Mouse (Mus musculus): ENCODE data around the gene Prkag2. TPM values are rescaled to one million over a fixed set of nuclear protein-coding genes. Genes with fewer than 3 reads are reported as not detected.

The Prkag2 gene
- polyA plus RNA-seq, 1 experiment from 2014 or later, result 65.2 TPM

DNA sequence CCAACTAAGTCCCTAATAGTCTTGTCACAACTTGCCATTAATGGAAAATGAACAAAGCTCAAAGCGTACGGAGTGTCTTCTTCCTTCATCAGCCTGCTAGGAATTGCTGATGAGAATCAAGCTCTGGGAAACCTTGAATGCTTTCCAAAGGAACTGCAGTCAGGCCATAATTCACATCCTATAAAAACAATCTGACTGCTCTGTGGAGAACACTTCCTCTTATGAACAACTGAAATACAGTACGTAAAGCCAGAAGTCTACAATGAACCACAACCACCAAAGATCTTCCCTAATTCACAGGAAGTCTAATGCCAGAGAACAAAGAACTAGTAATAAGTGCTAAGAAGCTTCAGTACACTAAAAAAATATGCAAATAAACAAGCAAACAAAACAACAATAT, 286.5 kb downstream of the Prkag2 start:
- Histone ChIP-seq H3K4me1 (no peaks in the 10 kb centered on the region), H3K27me3 (replicated peaks) (no peaks in the 10 kb centered on the region), H3K36me3 (peaks cover 57% of the 10 kb centered on the region), H3K4me3 (no peak overlapping the region), H3K9me3 (no peaks in the 10 kb centered on the region), H3K4me2 (replicated peaks) (no peak overlapping the region), H3K9ac (no peak overlapping the region), H3K27ac (no peak overlapping the region)
- ATAC-seq (ENCODE audit: low FRiP score, low read depth), result no peak
- 78% methylated on average over 3 of the region's 3 CpGs for WGBS

- Histone ChIP-seq H3K9ac (no peak overlapping the region), H3K27ac (no peak overlapping the region), H3K27me3 (replicated peaks) (no peaks in the 10 kb centered on the region), H3K4me1 (no peaks in the 10 kb centered on the region), H3K36me3 (peaks cover 58% of the 10 kb centered on the region), H3K9me3 (no peaks in the 10 kb centered on the region), H3K4me3 (no peak overlapping the region), H3K4me2 (replicated peaks) (no peak overlapping the region)
- 60% methylated on average over 4 of the region's 4 CpGs for WGBS
- no peak for ATAC-seq (ENCODE audit: low FRiP score, low read depth)
Measured at GRCm38 (mm10) chr5:24813005-24813404, 287.4 kb downstream of the Prkag2 start.

Other genes with a start within 250 kb of the Prkag2 start
- not detected in 2 replicates for gene Galntl5, start 80.8 kb upstream of the Prkag2 start, polyA plus RNA-seq (2016; fragmentation: Nextera tagmentation; extraction: Ambion mirVana)
- 44.3 and 47.4 TPM in 2 replicates for gene Galnt11, start 121.3 kb upstream of the Prkag2 start, polyA plus RNA-seq (2016; fragmentation: Nextera tagmentation; extraction: Ambion mirVana)
- gene E130116L18Rik, start 122.5 kb upstream of the Prkag2 start, polyA plus RNA-seq (2016; fragmentation: Nextera tagmentation; extraction: Ambion mirVana), result not detected in 2 replicates

Data from neural tube, embryonic 12.5 days (tissue).